Mouse (Mus musculus): Measurements from ENCODE around the gene Krtdap. TPM values are rescaled to one million over a fixed set of nuclear protein-coding genes. Genes with fewer than 3 reads are reported as not detected.

Gene Krtdap
- polyA plus RNA-seq, 1 experiment: not detected

- H3K36me3 ChIP-seq (ENCODE audit: control insufficient read depth, insufficient read depth, low read length): no peaks in the 10 kb centered on the region
- H3K27ac ChIP-seq (ENCODE audit: control insufficient read depth, insufficient read depth, low read depth, low read length): no peak overlapping the region
- TF ChIP-seq CTCF (IDR thresholded peaks at IDR 0.05; ENCODE audit: control insufficient read depth, insufficient read depth, insufficient replicate concordance, low read depth, low read length): no peak
- TF ChIP-seq POLR2A (IDR thresholded peaks at IDR 0.05; ENCODE audit: control insufficient read depth, low read depth, low read length): no peak
- H3K4me3 ChIP-seq (ENCODE audit: control insufficient read depth, low read depth, low read length): no peak overlapping the region
- H3K27me3 ChIP-seq (ENCODE audit: control insufficient read depth, insufficient read depth, low read length): no peaks in the 10 kb centered on the region
- peaks cover 6% of the 10 kb centered on the region for H3K4me1 ChIP-seq (ENCODE audit: control insufficient read depth, insufficient read depth, low read length)
Measured at GRCm38 (mm10) chr7:30785721-30786546, 1.8 kb upstream of the Krtdap start.

GRCm38 (mm10) chr7:30790141-30790540, 2.4 kb downstream of the Krtdap start:
- no peak overlapping the region for H3K4me3 ChIP-seq (ENCODE audit: control insufficient read depth, low read depth, low read length)
- peaks cover 12% of the 10 kb centered on the region for H3K4me1 ChIP-seq (ENCODE audit: control insufficient read depth, insufficient read depth, low read length)
- no peak overlapping the region for H3K27ac ChIP-seq (ENCODE audit: control insufficient read depth, insufficient read depth, low read depth, low read length)
- TF ChIP-seq CTCF (IDR thresholded peaks at IDR 0.05; ENCODE audit: control insufficient read depth, insufficient read depth, insufficient replicate concordance, low read depth, low read length): no peak
- no peak for TF ChIP-seq POLR2A (IDR thresholded peaks at IDR 0.05; ENCODE audit: control insufficient read depth, low read depth, low read length)
- no peaks in the 10 kb centered on the region for H3K27me3 ChIP-seq (ENCODE audit: control insufficient read depth, insufficient read depth, low read length)
- H3K36me3 ChIP-seq (ENCODE audit: control insufficient read depth, insufficient read depth, low read length): no peaks in the 10 kb centered on the region

- Histone ChIP-seq H3K4me1 (ENCODE audit: control insufficient read depth, insufficient read depth, low read length) (peaks cover 12% of the 10 kb centered on the region), H3K4me3 (ENCODE audit: control insufficient read depth, low read depth, low read length) (no peak overlapping the region), H3K27me3 (ENCODE audit: control insufficient read depth, insufficient read depth, low read length) (no peaks in the 10 kb centered on the region), H3K36me3 (ENCODE audit: control insufficient read depth, insufficient read depth, low read length) (no peaks in the 10 kb centered on the region), H3K27ac (ENCODE audit: control insufficient read depth, insufficient read depth, low read depth, low read length) (no peak overlapping the region)
- TF ChIP-seq CTCF (IDR thresholded peaks at IDR 0.05; ENCODE audit: control insufficient read depth, insufficient read depth, insufficient replicate concordance, low read depth, low read length) (no peak), POLR2A (IDR thresholded peaks at IDR 0.05; ENCODE audit: control insufficient read depth, low read depth, low read length) (no peak)
Measured at GRCm38 (mm10) chr7:30791921-30792320, 4.2 kb downstream of the Krtdap start.

GRCm38 (mm10) chr7:30794921-30795320, 7.2 kb downstream of the Krtdap start:
- no peaks in the 10 kb centered on the region for H3K36me3 ChIP-seq (ENCODE audit: control insufficient read depth, insufficient read depth, low read length)
- H3K4me3 ChIP-seq (ENCODE audit: control insufficient read depth, low read depth, low read length): no peak overlapping the region
- TF ChIP-seq CTCF (IDR thresholded peaks at IDR 0.05; ENCODE audit: control insufficient read depth, insufficient read depth, insufficient replicate concordance, low read depth, low read length) (no peak), POLR2A (IDR thresholded peaks at IDR 0.05; ENCODE audit: control insufficient read depth, low read depth, low read length) (no peak)
- H3K27ac ChIP-seq (ENCODE audit: control insufficient read depth, insufficient read depth, low read depth, low read length): no peak overlapping the region
- no peaks in the 10 kb centered on the region for H3K27me3 ChIP-seq (ENCODE audit: control insufficient read depth, insufficient read depth, low read length)
- peaks cover 12% of the 10 kb centered on the region for H3K4me1 ChIP-seq (ENCODE audit: control insufficient read depth, insufficient read depth, low read length)

GRCm38 (mm10) chr7:30796790-30797189, 9.1 kb downstream of the Krtdap start:
- no peak overlapping the region for H3K27ac ChIP-seq (ENCODE audit: control insufficient read depth, insufficient read depth, low read depth, low read length)
- TF ChIP-seq CTCF (IDR thresholded peaks at IDR 0.05; ENCODE audit: control insufficient read depth, insufficient read depth, insufficient replicate concordance, low read depth, low read length) (no peak), POLR2A (IDR thresholded peaks at IDR 0.05; ENCODE audit: control insufficient read depth, low read depth, low read length) (no peak)
- H3K4me1 ChIP-seq (ENCODE audit: control insufficient read depth, insufficient read depth, low read length): peaks cover 2% of the 10 kb centered on the region
- no peaks in the 10 kb centered on the region for H3K36me3 ChIP-seq (ENCODE audit: control insufficient read depth, insufficient read depth, low read length)
- no peak overlapping the region for H3K4me3 ChIP-seq (ENCODE audit: control insufficient read depth, low read depth, low read length)
- no peaks in the 10 kb centered on the region for H3K27me3 ChIP-seq (ENCODE audit: control insufficient read depth, insufficient read depth, low read length)

GRCm38 (mm10) chr7:30800653-30801052, 13.0 kb downstream of the Krtdap start:
- H3K4me3 ChIP-seq (ENCODE audit: control insufficient read depth, low read depth, low read length): no peak overlapping the region
- no peaks in the 10 kb centered on the region for H3K36me3 ChIP-seq (ENCODE audit: control insufficient read depth, insufficient read depth, low read length)

GRCm38 (mm10) chr7:30803256-30803655, 15.6 kb downstream of the Krtdap start:
- H3K4me3 ChIP-seq (ENCODE audit: control insufficient read depth, low read depth, low read length): no peak overlapping the region
- H3K36me3 ChIP-seq (ENCODE audit: control insufficient read depth, insufficient read depth, low read length): no peaks in the 10 kb centered on the region
- no peak for TF ChIP-seq CTCF (IDR thresholded peaks at IDR 0.05; ENCODE audit: control insufficient read depth, insufficient read depth, insufficient replicate concordance, low read depth, low read length)
- TF ChIP-seq POLR2A (IDR thresholded peaks at IDR 0.05; ENCODE audit: control insufficient read depth, low read depth, low read length): no peak
- no peaks in the 10 kb centered on the region for H3K27me3 ChIP-seq (ENCODE audit: control insufficient read depth, insufficient read depth, low read length)
- no peak overlapping the region for H3K27ac ChIP-seq (ENCODE audit: control insufficient read depth, insufficient read depth, low read depth, low read length)
- H3K4me1 ChIP-seq (ENCODE audit: control insufficient read depth, insufficient read depth, low read length): no peaks in the 10 kb centered on the region; the same call in 1 of the 2 replicates

More at GRCm38 (mm10) chr7:30800653-30801052, 13.0 kb downstream of the Krtdap start:
- H3K27me3 ChIP-seq (ENCODE audit: control insufficient read depth, insufficient read depth, low read length): no peaks in the 10 kb centered on the region
- H3K4me1 ChIP-seq (ENCODE audit: control insufficient read depth, insufficient read depth, low read length): no peaks in the 10 kb centered on the region
- H3K27ac ChIP-seq (ENCODE audit: control insufficient read depth, insufficient read depth, low read depth, low read length): no peak overlapping the region
- TF ChIP-seq POLR2A (IDR thresholded peaks at IDR 0.05; ENCODE audit: control insufficient read depth, low read depth, low read length) (no peak), CTCF (IDR thresholded peaks at IDR 0.05; ENCODE audit: control insufficient read depth, insufficient read depth, insufficient replicate concordance, low read depth, low read length) (peak; percentile 35; the same call in 1 of the 2 replicates)

Measured in testis, adult 2 months (tissue).